Mouse (Mus musculus) embryonic facial prominence, embryonic 13.5 days (tissue): ENCODE measurements around the gene Klhdc9. TPM values are rescaled to one million over a fixed set of nuclear protein-coding genes. Genes with fewer than 3 reads are reported as not detected.
"Not testable (repeated sequence)": the region's sequence is repeated elsewhere in the genome, so short reads cannot be mapped to it uniquely, and the experiment has no call there.

ENCODE experiments used
- ATAC-seq: fragments of 200-750 bp; cut with Nextera tagmentation; 2 replicates; pipeline ENCODE4 v1.8.0; 2017; ENCODE audit warnings: low read depth; ENCODE audit not compliant: insufficient number of reproducible peaks, insufficient read depth, low FRiP score, low TSS enrichment
- H3K27ac ChIP-seq: fragments of 300-500 bp; sonication (generic); 2 replicates; pipeline ENCODE4 v1.5.1; 2015; ENCODE audit warnings: moderate library complexity, mild to moderate bottlenecking, inconsistent platforms
- H3K27me3 ChIP-seq: fragments of 300-500 bp; sonication (generic); 2 replicates; pipeline ENCODE4 v1.6.1; 2015; ENCODE audit warnings: mild to moderate bottlenecking, inconsistent platforms
- H3K36me3 ChIP-seq: fragments of 300-500 bp; sonication (generic); 2 replicates; pipeline ENCODE4 v1.6.1; 2015; ENCODE audit warnings: mild to moderate bottlenecking, inconsistent platforms
- H3K4me1 ChIP-seq: fragments of 300-500 bp; sonication (generic); 2 replicates; pipeline ENCODE4 v1.6.1; 2015; ENCODE audit warnings: inconsistent platforms
- H3K4me2 ChIP-seq: fragments of 300-500 bp; sonication (generic); 2 replicates; pipeline ENCODE4 v1.6.1; 2015; ENCODE audit warnings: moderate library complexity, mild to moderate bottlenecking, inconsistent platforms
- H3K4me3 ChIP-seq: fragments of 300-500 bp; sonication (generic); 2 replicates; pipeline ENCODE4 v1.5.1; 2015; ENCODE audit warnings: mild to moderate bottlenecking, inconsistent platforms
- H3K9ac ChIP-seq: fragments of 300-500 bp; sonication (generic); 2 replicates; pipeline ENCODE4 v1.6.1; 2015; ENCODE audit warnings: mild to moderate bottlenecking, inconsistent platforms
- H3K9me3 ChIP-seq: fragments of 300-500 bp; sonication (generic); 2 replicates; pipeline ENCODE4 v1.6.1; 2016; ENCODE audit warnings: inconsistent platforms
- WGBS: fragments of 180-500 bp; shearing (Covaris S2); methylation state at CpG from one replicate; pipeline ENCODE4 v1.1.7; 2015; ENCODE audit warnings: mixed read lengths; 5-methylcytosine and 5-hydroxymethylcytosine counted together
- polyA plus RNA-seq: library from polyadenylated mRNA; unstranded; fragments of >200 nt; fragmentation: Nextera tagmentation; extraction: Ambion mirVana; gene quantifications from 2 replicates; pipeline ENCODE4 v1.2.1, GENCODE M21; 2015

The Klhdc9 gene
- polyA plus RNA-seq, 1 experiment from 2014 or later = 1.2 TPM

DNA sequence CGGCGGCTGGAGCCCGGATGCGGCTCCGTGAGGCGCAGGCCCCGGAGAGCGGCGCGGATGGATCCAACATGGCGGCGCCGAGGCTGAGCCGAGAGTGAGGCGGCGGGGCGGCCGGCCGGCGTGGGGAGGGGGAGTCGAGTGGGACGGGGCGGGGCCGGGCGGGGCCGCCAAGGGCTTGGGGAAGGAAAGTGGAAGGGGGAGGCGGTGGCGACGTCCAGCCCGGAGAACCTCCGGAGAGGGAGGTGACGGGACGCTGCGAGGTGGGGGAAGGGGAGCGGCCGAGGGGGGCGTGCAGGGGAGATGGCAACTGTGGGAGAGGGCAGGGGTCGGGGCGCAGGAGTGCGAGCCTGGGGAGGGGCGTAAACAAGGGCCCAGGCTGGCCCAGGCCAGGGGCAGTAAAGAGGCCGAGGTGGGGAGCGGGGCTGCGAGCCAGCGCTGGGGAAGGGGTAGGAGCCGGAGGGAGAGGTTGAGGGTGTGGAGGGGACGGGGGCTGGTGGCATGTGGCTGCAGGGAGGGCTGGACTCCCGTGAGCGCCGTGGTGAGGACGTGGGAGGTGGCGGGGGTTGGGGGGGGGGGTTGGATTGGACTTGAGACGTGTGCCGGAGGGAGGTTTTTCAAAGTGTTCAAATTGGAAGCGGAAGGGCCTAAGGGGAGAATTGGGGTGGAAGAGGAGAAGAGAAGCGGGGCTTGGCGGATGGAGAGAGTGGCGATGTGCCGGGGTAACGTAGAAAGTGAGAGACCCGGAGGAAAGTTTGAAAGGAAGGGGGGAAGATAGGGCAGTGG, 31.0 kb downstream of the Klhdc9 start:
- H3K4me1 ChIP-seq = peaks cover 27% of the 10 kb centered on the region
- peak overlapping the region; percentile 96 for H3K9ac ChIP-seq
- H3K9me3 ChIP-seq = no peaks in the 10 kb centered on the region
- WGBS = under 1% methylated on average over 58 of the region's 61 CpGs
- 0 out of 2 replicates have a peak, but pooled peaks cover 2% of the 10 kb centered on the region for H3K36me3 ChIP-seq
- no peaks in the 10 kb centered on the region for H3K27me3 ChIP-seq
- H3K4me3 ChIP-seq = peak overlapping the region; percentile 82
- H3K27ac ChIP-seq = peak overlapping the region; percentile 99
- peak; percentile 89 for ATAC-seq
- peak overlapping the region; percentile 88 for H3K4me2 ChIP-seq

GRCm38 (mm10) chr1:171328839-171329432, 31.7 kb downstream of the Klhdc9 start, which contains the start of gene Dedd:
Gene Dedd, plus strand, starts transcription at chr1:171329145.
- H3K36me3 ChIP-seq = 0 out of 2 replicates have a peak, but pooled peaks cover 2% of the 10 kb centered on the region
- H3K27me3 ChIP-seq = no peaks in the 10 kb centered on the region
- peak within 1 kb of the TSS; percentile 88 for H3K4me2 ChIP-seq
- H3K9ac ChIP-seq = peak within 1 kb of the TSS; percentile 96
- peak within 1 kb of the TSS; percentile 82 for H3K4me3 ChIP-seq
- peak within 1 kb of the TSS; percentile 99 for H3K27ac ChIP-seq
- H3K4me1 ChIP-seq = peaks cover 27% of the 10 kb centered on the region
- WGBS = under 1% methylated on average over 45 of the region's 48 CpGs
- no peaks in the 10 kb centered on the region for H3K9me3 ChIP-seq
- peak; percentile 93 for ATAC-seq

GRCm38 (mm10) chr1:171328244-171328643, 32.4 kb downstream of the Klhdc9 start:
- Histone ChIP-seq H3K27ac (peak overlapping the region; percentile 99), H3K9me3 (no peaks in the 10 kb centered on the region), H3K4me3 (peak overlapping the region; percentile 82), H3K36me3 (0 out of 2 replicates have a peak, but pooled peaks cover 2% of the 10 kb centered on the region), H3K9ac (peak overlapping the region; percentile 96), H3K27me3 (no peaks in the 10 kb centered on the region), H3K4me1 (peaks cover 27% of the 10 kb centered on the region), H3K4me2 (peak overlapping the region; percentile 88)
- WGBS = 25% methylated on average over 9 of the region's 9 CpGs
- no peak for ATAC-seq

DNA sequence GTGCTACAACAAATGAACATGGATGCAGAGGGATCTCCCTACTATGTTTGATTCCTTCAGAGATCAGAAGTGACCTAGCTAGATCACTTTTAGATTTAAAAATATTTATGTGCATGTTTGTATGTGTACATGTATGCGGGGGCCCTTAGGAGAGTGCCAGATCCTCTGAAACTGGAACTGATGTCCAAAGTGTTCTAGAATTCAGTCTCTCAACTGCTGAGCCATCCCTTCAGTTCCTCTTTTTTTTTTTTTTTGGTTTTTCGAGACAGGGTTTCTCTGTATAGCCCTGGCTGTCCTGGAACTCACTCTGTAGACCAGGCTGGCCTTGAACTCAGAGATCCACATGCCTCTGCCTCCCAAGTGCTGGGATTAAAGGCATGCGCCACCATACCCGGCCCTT, 34.0 kb downstream of the Klhdc9 start:
- not testable (repeated sequence) for H3K36me3 ChIP-seq, H3K27me3 ChIP-seq, H3K27ac ChIP-seq, H3K9me3 ChIP-seq, ATAC-seq, H3K4me2 ChIP-seq, H3K9ac ChIP-seq, H3K4me3 ChIP-seq
- peaks cover 24% of the 10 kb centered on the region for H3K4me1 ChIP-seq
- 88% methylated on average over 4 of the region's 4 CpGs for WGBS

DNA sequence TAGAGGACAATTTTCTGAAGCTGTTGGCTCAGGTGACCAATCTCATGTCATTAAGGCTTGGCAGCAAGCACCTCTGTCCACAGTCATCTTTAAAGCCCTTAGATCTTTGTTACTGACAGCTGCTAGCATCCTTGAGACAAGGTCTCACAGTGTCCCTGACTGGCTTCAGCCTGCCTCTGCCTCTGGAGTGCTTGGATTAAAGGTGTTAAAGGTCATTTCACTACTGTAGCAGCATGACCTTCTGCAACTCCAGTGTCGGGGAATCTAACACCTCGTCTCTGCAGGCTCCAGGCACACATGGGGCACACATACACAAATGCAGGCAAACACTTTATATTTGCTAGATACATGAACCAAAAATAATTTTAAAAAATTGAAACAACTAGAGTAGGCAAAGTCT, 35.0 kb downstream of the Klhdc9 start:
- H3K4me2 ChIP-seq = no peak overlapping the region
- peaks cover 16% of the 10 kb centered on the region for H3K4me1 ChIP-seq
- H3K9me3 ChIP-seq = no peaks in the 10 kb centered on the region
- ATAC-seq = no peak
- H3K36me3 ChIP-seq = no peaks in the 10 kb centered on the region
- H3K27me3 ChIP-seq = no peaks in the 10 kb centered on the region
- H3K4me3 ChIP-seq = no peak overlapping the region
- no peak overlapping the region for H3K27ac ChIP-seq
- H3K9ac ChIP-seq = no peak overlapping the region
- WGBS = 81% methylated on average over 2 of the region's 2 CpGs

- H3K9me3 ChIP-seq = no peaks in the 10 kb centered on the region
- H3K4me1 ChIP-seq = no peaks in the 10 kb centered on the region
- no peaks in the 10 kb centered on the region for H3K36me3 ChIP-seq
- no peak overlapping the region for H3K4me3 ChIP-seq
- ATAC-seq = no peak
- no peak overlapping the region for H3K27ac ChIP-seq
- H3K27me3 ChIP-seq = no peaks in the 10 kb centered on the region
- no peak overlapping the region for H3K4me2 ChIP-seq
- no peak overlapping the region for H3K9ac ChIP-seq
- WGBS = 75% methylated on average over 1 of the region's 1 CpGs
Measured at GRCm38 (mm10) chr1:171322012-171322411, 38.6 kb downstream of the Klhdc9 start.

DNA sequence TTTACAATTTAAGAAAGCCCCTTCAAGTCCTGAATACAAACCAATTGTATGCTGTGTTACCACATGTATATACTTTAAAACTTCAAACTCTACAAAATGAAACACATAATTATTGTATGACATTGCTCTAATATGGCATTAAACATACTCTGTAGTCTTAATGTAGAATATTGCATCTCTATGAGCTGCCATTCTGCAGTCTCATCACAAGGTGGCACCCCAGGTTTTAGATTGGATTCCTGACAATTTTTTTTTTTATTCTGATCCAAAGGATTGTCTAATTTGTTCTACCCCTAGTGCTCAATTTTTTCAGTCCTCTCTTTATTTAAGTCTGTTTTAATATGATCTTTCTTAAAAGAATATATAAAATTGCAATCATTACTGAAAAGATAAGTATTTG, 39.2 kb downstream of the Klhdc9 start:
- ATAC-seq = no peak
- Histone ChIP-seq H3K9ac (no peak overlapping the region), H3K4me1 (no peaks in the 10 kb centered on the region), H3K4me3 (no peak overlapping the region), H3K27me3 (no peaks in the 10 kb centered on the region), H3K9me3 (no peaks in the 10 kb centered on the region), H3K27ac (no peak overlapping the region), H3K4me2 (no peak overlapping the region), H3K36me3 (no peaks in the 10 kb centered on the region)

- H3K36me3 ChIP-seq = no peaks in the 10 kb centered on the region
- H3K4me3 ChIP-seq = no peak overlapping the region
- H3K27me3 ChIP-seq = no peaks in the 10 kb centered on the region
- ATAC-seq = no peak
- no peaks in the 10 kb centered on the region for H3K9me3 ChIP-seq
- 12% methylated on average over 5 of the region's 5 CpGs for WGBS
- no peak overlapping the region for H3K4me2 ChIP-seq
- no peak overlapping the region for H3K9ac ChIP-seq
- H3K4me1 ChIP-seq = no peaks in the 10 kb centered on the region
- H3K27ac ChIP-seq = no peak overlapping the region
Measured at GRCm38 (mm10) chr1:171320151-171320550, 40.4 kb downstream of the Klhdc9 start.

DNA sequence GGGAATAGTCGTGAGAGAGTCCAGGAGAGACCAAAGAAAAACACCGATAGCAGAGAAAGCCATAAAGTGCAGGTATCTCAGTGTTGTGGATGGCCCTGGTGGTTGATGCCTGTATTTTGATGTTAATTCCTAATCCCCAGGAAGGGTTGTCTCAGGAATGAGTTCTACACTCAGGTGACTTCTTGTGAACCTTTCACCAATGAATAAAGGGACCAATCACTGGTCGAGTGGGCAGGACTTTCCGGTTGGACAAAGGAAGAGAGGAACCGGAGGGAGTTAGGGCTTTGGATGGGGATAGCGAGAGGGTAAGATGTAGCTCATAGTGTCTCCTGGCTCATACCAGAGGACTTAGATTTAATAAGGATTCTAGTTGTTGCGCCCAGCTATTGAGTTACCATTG, 40.9 kb downstream of the Klhdc9 start:
- H3K36me3 ChIP-seq = no peaks in the 10 kb centered on the region
- H3K27me3 ChIP-seq = no peaks in the 10 kb centered on the region
- H3K27ac ChIP-seq = no peak overlapping the region
- H3K4me3 ChIP-seq = no peak overlapping the region
- no peak overlapping the region for H3K4me2 ChIP-seq
- H3K9ac ChIP-seq = no peak overlapping the region
- H3K4me1 ChIP-seq = no peaks in the 10 kb centered on the region
- no peak for ATAC-seq
- no peaks in the 10 kb centered on the region for H3K9me3 ChIP-seq
- 12% methylated on average over 7 of the region's 7 CpGs for WGBS

- no peaks in the 10 kb centered on the region for H3K4me1 ChIP-seq
- 68% methylated on average over 2 of the region's 2 CpGs for WGBS
- H3K4me2 ChIP-seq = no peak overlapping the region
- no peaks in the 10 kb centered on the region; the same call in 1 of the 2 replicates for H3K27me3 ChIP-seq
- H3K9me3 ChIP-seq = no peaks in the 10 kb centered on the region
- ATAC-seq = no peak
- no peak overlapping the region for H3K9ac ChIP-seq
- H3K27ac ChIP-seq = no peak overlapping the region
- H3K36me3 ChIP-seq = no peaks in the 10 kb centered on the region
- no peak overlapping the region for H3K4me3 ChIP-seq
Measured at GRCm38 (mm10) chr1:171309321-171309720, 51.3 kb downstream of the Klhdc9 start.
